Mouse (Mus musculus): Measurements from ENCODE around the gene Cwc22. TPM values are rescaled to one million over a fixed set of nuclear protein-coding genes. Genes with fewer than 3 reads are reported as not detected.
A peak's percentile ranks its signal among the peaks of the same experiment; 100 is the strongest.

The Cwc22 gene
- 94.9 and 121 TPM in 2 replicates for total RNA-seq (2017)

DNA sequence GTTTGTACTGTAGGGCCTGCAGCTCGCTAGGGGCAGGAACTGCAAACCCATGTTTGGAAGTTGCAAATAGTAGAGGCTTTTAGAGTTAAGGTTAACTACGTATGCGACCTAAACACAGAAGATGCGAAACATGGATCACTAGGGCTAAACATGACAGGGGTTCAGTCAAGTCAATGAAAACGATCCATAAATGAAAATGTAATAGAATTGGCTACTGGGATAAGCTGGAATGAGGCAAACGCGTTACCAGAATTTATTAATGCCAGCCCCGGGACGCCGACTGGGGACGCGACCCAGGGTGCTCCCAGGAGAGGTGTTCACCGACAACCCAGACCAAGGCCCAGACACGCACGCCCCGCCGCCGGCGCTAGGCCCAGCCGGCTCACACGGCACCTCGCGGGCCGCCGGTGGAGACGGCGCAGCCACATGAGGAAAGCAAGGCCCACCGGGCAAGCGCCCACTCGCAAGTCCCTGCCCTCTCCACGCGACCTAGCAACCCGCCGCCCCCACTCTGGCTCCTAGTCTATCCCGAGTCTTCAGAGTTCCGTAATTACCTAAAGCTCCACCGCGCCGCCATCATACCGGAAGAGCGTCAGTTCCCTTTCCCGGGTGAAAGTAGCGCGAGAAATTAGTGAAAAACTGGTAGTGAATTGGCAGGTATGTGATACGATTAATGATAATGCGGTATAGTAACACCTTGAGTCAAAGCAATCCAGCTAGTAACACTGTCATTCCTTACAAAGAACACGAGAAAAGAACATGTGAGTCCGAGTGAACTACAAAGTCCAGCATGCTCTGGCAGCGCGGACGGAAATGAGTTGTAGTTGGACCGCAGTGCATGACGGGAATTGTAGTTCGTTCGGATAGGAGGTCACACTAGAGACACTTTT lies at the start of gene Cwc22:
TSS of gene Cwc22 (minus strand) at position 780 of the 890 bp plus-strand sequence.
- ATAC-seq (replicated peaks in 1 of 2; ENCODE audit: insufficient read depth in 1 of 2, low FRiP score in 2 of 2, low TSS enrichment in 1 of 2, low read depth in 1 of 2, poor library complexity in 2 of 2, severe bottlenecking in 2 of 2) = peak; percentile 99

DNA sequence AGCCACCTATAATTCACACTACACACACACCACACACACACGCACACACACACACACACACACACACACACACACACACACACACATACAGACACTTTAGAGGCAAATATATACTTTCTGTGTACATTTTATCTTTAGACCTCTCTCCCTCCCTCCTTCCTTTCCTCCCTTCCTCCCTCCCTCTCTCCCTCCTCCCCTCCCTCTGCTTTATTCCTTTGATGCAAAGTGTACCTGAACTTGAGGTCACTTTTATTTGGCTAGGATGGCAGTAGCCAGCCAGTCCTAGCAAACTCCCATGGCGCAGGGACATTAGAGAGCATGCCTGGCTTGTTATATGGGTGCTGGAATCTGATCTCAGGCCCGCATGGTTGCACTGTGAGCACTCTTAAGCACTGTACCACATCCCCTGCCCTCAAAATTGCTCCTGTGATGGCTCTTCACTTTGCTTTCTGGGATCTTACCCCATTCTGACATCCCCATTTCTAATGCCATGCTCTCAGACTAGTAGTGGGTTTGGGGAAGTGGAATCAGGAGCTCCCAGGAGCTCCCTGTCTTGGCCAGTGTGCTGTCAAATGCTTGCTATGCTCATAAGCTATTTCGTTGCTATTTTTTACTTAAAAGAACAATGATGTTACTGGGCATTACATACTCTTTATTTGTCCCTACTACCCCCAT lies 47.7 kb upstream of the Cwc22 start:
- no peak for ATAC-seq (replicated peaks in 1 of 2; ENCODE audit: insufficient read depth in 1 of 2, low FRiP score in 2 of 2, low TSS enrichment in 1 of 2, low read depth in 1 of 2, poor library complexity in 2 of 2, severe bottlenecking in 2 of 2)

DNA sequence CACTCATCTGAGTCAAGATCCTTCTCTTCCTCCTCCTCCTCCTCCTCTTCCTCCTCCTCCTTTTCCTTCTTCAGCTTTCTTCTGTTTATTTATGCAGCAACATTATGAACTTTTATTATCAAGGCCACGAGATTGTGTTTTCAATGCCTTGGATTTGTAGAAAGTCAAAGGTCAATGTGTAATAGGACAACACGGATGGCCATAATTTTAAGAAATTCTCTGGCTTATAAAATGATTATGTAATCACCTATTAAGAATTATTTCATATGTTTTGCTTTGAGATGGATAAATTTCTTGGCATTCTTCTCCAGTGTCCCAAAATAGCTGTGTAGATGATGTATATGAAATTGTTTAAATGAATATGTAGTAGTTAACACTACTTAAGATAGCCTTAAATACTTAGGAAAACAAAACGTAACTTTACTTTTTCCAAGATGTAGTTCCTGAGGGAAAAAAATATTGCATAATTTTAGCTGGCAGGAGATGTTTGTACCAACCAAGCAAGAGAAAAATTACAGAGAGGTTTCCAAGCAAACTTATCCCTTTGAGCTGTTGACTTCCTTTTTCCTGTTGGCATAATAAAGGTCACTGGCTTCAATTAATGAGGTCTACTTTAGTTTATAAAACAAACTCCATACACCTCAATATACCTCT lies 46.9 kb upstream of the Cwc22 start:
- no peak for ATAC-seq (replicated peaks in 1 of 2; ENCODE audit: insufficient read depth in 1 of 2, low FRiP score in 2 of 2, low TSS enrichment in 1 of 2, low read depth in 1 of 2, poor library complexity in 2 of 2, severe bottlenecking in 2 of 2)

DNA sequence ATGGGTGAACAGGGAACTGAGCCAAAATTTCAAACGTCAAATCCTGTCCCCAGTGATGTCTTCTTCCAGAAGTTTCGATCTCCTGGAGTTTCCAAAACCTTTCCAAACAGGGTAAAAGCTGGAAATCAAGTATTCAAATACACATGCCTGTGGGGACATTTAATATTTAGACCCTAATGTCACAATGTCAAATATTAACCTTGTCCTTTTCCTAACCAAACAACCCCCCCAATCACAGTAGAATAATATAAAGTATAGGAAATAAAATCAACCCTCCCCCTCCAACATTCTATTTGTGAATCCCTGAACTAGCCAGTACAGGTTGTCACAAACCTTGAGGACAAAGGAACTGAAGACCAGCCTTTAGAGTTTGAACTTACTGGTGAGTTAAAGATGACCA lies 44.6 kb upstream of the Cwc22 start:
- ATAC-seq (replicated peaks in 1 of 2; ENCODE audit: insufficient read depth in 1 of 2, low FRiP score in 2 of 2, low TSS enrichment in 1 of 2, low read depth in 1 of 2, poor library complexity in 2 of 2, severe bottlenecking in 2 of 2) = no peak

DNA sequence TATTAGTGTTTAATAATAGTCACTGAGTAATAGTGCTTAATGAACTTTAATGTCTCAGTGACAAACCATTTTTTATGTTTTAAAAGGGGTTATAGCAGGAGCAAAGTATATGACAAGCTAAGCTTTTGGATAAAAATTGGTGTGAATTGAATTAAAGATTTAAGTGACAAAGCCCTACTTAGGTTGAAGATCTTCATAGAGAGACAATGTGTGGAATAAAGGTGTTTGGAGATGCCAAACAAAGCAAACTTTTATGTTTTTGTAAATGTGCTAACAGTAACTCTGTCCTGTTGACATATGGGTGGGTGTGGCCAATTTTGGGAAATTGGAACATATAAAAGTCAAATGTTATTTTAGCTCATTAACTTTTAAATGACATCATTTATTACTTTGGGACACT lies 43.9 kb upstream of the Cwc22 start:
- no peak for ATAC-seq (replicated peaks in 1 of 2; ENCODE audit: insufficient read depth in 1 of 2, low FRiP score in 2 of 2, low TSS enrichment in 1 of 2, low read depth in 1 of 2, poor library complexity in 2 of 2, severe bottlenecking in 2 of 2)

- no peak for ATAC-seq (replicated peaks in 1 of 2; ENCODE audit: insufficient read depth in 1 of 2, low FRiP score in 2 of 2, low TSS enrichment in 1 of 2, low read depth in 1 of 2, poor library complexity in 2 of 2, severe bottlenecking in 2 of 2)
These were observed 43.2 kb upstream of the Cwc22 start for GRCm38 (mm10) chr2:77989390-77989789.

- no peak for ATAC-seq (replicated peaks in 1 of 2; ENCODE audit: insufficient read depth in 1 of 2, low FRiP score in 2 of 2, low TSS enrichment in 1 of 2, low read depth in 1 of 2, poor library complexity in 2 of 2, severe bottlenecking in 2 of 2)
These were observed 40.0 kb upstream of the Cwc22 start for GRCm38 (mm10) chr2:77985991-77986730.

DNA sequence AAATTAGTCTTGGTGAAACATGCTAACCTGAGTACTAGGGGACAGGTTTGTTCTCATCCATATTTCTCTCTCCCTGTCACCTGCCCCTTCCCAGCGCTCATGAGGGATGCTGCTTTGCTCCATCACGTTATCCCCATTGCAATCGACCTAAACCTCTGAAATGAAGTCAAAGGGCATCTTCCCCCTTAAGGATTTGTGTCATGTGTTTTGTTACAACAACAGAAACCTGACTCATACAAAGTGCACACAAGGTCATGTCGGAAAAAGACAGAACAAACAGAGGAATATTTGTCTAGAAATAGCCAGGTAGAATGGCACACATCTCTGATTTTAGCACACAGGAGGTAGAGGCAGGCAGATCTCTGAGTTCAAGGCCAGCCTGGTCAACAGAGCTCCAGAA lies 38.0 kb upstream of the Cwc22 start:
- ATAC-seq (replicated peaks in 1 of 2; ENCODE audit: insufficient read depth in 1 of 2, low FRiP score in 2 of 2, low TSS enrichment in 1 of 2, low read depth in 1 of 2, poor library complexity in 2 of 2, severe bottlenecking in 2 of 2) = no peak

GRCm38 (mm10) chr2:77981826-77982225 lies 35.7 kb upstream of the Cwc22 start:
- no peak for ATAC-seq (replicated peaks in 1 of 2; ENCODE audit: insufficient read depth in 1 of 2, low FRiP score in 2 of 2, low TSS enrichment in 1 of 2, low read depth in 1 of 2, poor library complexity in 2 of 2, severe bottlenecking in 2 of 2)

GRCm38 (mm10) chr2:77980696-77981095 lies 34.5 kb upstream of the Cwc22 start:
- ATAC-seq (replicated peaks in 1 of 2; ENCODE audit: insufficient read depth in 1 of 2, low FRiP score in 2 of 2, low TSS enrichment in 1 of 2, low read depth in 1 of 2, poor library complexity in 2 of 2, severe bottlenecking in 2 of 2) = no peak

- no peak for ATAC-seq (replicated peaks in 1 of 2; ENCODE audit: insufficient read depth in 1 of 2, low FRiP score in 2 of 2, low TSS enrichment in 1 of 2, low read depth in 1 of 2, poor library complexity in 2 of 2, severe bottlenecking in 2 of 2)
These were observed 33.3 kb upstream of the Cwc22 start for GRCm38 (mm10) chr2:77979519-77979918.

DNA sequence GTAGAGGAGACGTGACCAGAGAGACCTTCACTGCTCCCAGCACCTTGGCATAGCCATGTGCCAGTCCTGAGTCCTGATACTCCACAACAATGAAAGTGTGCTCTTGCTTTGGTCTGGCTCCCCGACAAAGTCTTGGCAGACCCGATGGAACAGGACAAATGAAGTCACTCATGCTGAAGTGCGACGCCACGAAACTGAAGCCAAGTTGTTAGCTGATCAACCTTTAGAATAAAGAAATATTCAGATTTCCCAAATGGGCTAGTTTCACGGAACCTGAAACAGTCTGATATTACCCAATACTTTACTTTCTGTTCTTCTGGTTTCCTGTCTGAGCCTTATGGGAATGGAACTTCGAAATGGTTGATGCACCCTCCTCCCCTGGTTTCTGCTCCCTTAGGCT lies 32.9 kb upstream of the Cwc22 start:
- no peak for ATAC-seq (replicated peaks in 1 of 2; ENCODE audit: insufficient read depth in 1 of 2, low FRiP score in 2 of 2, low TSS enrichment in 1 of 2, low read depth in 1 of 2, poor library complexity in 2 of 2, severe bottlenecking in 2 of 2)

GRCm38 (mm10) chr2:77978256-77978655 lies 32.1 kb upstream of the Cwc22 start:
- no peak for ATAC-seq (replicated peaks in 1 of 2; ENCODE audit: insufficient read depth in 1 of 2, low FRiP score in 2 of 2, low TSS enrichment in 1 of 2, low read depth in 1 of 2, poor library complexity in 2 of 2, severe bottlenecking in 2 of 2)

DNA sequence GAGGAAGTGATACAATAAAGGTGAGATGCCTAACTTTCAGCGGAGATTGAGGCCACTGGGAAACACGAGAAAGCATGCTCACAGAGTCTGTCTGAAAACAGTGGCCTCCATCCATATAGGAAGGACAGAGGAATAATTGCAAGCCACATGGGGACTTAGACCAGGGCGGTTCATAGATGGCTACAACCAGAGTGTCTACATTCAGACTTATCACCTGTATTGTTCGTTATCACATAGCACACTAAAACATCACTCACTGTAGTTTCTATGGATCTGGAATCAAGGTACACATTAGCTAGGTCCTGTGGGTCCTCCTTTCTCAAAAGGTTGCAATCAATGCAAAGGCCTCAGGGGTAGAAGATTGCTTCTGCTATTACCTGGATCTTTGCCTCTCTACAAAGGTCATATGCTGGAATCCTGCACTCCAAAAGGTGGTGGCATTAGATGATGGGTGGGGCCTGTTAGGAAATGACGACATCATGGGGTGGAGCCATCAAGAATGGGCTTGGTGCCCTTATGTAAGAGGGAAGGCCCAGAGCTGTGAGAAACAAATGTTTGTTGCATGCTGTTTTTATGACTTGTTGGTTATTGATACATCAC lies 30.2 kb upstream of the Cwc22 start:
- ATAC-seq (replicated peaks in 1 of 2; ENCODE audit: insufficient read depth in 1 of 2, low FRiP score in 2 of 2, low TSS enrichment in 1 of 2, low read depth in 1 of 2, poor library complexity in 2 of 2, severe bottlenecking in 2 of 2) = no peak

DNA sequence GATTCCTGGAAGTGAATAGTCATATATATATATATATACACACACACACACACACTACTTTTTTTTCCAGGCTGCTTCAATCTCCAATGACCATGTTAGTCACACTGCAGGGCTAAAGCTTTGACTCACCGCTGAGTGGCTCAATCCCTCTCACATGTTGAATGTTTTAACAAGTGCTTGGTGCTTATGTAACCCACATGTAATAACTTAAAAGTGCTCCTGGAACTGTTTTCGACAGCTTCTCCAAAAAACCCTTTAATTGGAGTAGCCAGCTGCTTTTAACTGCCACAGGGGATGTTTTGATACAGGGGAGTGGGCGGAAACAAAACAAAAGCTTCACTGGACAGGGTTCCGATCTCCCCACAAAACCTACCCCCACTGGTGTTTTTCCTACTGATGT lies 29.4 kb upstream of the Cwc22 start:
- ATAC-seq (replicated peaks in 1 of 2; ENCODE audit: insufficient read depth in 1 of 2, low FRiP score in 2 of 2, low TSS enrichment in 1 of 2, low read depth in 1 of 2, poor library complexity in 2 of 2, severe bottlenecking in 2 of 2) = no peak

GRCm38 (mm10) chr2:77974986-77975385 lies 28.8 kb upstream of the Cwc22 start:
- no peak for ATAC-seq (replicated peaks in 1 of 2; ENCODE audit: insufficient read depth in 1 of 2, low FRiP score in 2 of 2, low TSS enrichment in 1 of 2, low read depth in 1 of 2, poor library complexity in 2 of 2, severe bottlenecking in 2 of 2)

DNA sequence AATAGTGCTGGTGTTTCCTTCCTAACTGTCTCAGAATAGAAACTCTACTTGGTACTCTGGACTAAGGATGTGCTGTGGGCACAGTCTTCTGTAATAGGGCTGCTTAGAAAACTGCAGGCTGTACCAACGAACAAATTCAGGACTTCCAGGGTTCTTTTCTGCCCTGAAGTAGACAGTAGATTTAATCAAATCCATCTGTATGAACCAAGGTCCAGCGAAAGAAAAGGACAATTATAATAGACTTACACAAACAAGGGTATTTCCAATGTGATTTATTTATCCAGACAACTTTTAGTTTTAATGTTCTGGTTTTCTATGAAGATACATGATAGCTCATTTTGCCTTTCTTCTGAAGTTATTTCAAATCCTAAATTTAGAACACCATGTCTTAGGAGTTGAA lies 28.2 kb upstream of the Cwc22 start:
- no peak for ATAC-seq (replicated peaks in 1 of 2; ENCODE audit: insufficient read depth in 1 of 2, low FRiP score in 2 of 2, low TSS enrichment in 1 of 2, low read depth in 1 of 2, poor library complexity in 2 of 2, severe bottlenecking in 2 of 2)

All from hematopoietic stem cell, adult 5-6 weeks (primary cell).